Mouse (Mus musculus) ES-Bruce4 (cell line): ENCODE data around the gene Cer1. TPM values are rescaled to one million over a fixed set of nuclear protein-coding genes. Genes with fewer than 3 reads are reported as not detected.

Experiments
- H3K27ac ChIP-seq: 2 replicates; pipeline ENCODE4 v1.5.1; 2012; ENCODE audit warnings: low read length, inconsistent platforms; ENCODE audit not compliant: insufficient read depth
- H3K27me3 ChIP-seq: 2 replicates; pipeline ENCODE4 v1.6.1; 2012; ENCODE audit warnings: mild to moderate bottlenecking, low read length, inconsistent platforms; ENCODE audit not compliant: control insufficient read depth, poor library complexity, insufficient read depth, severe bottlenecking
- H3K36me3 ChIP-seq: 2 replicates; pipeline ENCODE4 v1.6.1; 2012; ENCODE audit warnings: inconsistent platforms, mild to moderate bottlenecking, low read length, moderate library complexity; ENCODE audit not compliant: control insufficient read depth, poor library complexity, insufficient read depth, severe bottlenecking
- H3K4me1 ChIP-seq: one replicate; pipeline ENCODE4 v1.8.1; 2011; ENCODE audit warnings: low read length; ENCODE audit not compliant: control insufficient read depth, insufficient read depth
- H3K4me3 ChIP-seq: 2 replicates; pipeline ENCODE4 v1.5.1; 2011; ENCODE audit warnings: low read depth, mild to moderate bottlenecking, low read length
- H3K9ac ChIP-seq: 2 replicates; pipeline ENCODE4 v1.6.1; 2012; ENCODE audit warnings: low read depth, mild to moderate bottlenecking, inconsistent platforms; ENCODE audit not compliant: poor library complexity, severe bottlenecking
- H3K9me3 ChIP-seq: replicated peaks from 2 replicates; pipeline ENCODE4 v1.6.1; 2012; ENCODE audit warnings: mild to moderate bottlenecking, low read length, inconsistent platforms; ENCODE audit not compliant: control insufficient read depth, poor library complexity, insufficient read depth, severe bottlenecking
- CTCF ChIP-seq: IDR thresholded peaks from one replicate; pipeline ENCODE4 v1.8.1; 2011; ENCODE audit warnings: low read depth, low read length
- EP300 ChIP-seq: IDR thresholded peaks from 2 replicates; pipeline ENCODE4 v1.6.1; 2011; ENCODE audit warnings: low read depth, low read length; ENCODE audit not compliant: insufficient read depth
- POLR2A ChIP-seq: IDR thresholded peaks from one replicate; pipeline ENCODE4 v1.8.1; 2011; ENCODE audit warnings: low read length; ENCODE audit not compliant: insufficient read depth
- polyA plus RNA-seq: library from polyadenylated mRNA; stranded (reverse); fragments of >200 nt; gene quantifications from 2 replicates; pipeline ENCODE4 v1.2.4, GENCODE M21; 2011; ENCODE audit warnings: low read depth; ENCODE audit not compliant: missing spikeins, insufficient read depth, insufficient read length

Cer1 gene
- polyA plus RNA-seq, 1 experiment, result 5.0 TPM

DNA sequence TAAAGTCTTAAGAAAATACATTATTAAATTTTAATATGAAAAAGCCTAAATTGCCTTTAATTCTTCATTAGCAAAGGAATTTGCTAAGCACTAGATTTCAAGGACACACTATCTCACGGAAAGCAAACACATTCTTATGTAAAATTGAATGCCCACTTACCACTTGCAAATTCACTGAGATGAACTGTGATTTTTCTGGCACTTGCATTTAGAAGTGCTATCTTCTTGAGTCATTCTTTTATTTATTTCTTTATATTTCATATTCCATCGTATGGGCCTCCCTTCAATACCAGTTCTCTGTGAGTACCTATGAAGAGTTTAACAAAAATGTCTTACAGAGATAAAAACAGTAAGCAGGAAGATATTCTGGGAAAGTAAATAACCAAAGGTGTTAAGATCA is 31.1 kb downstream of the Cer1 start:
- Histone ChIP-seq H3K9ac (no peak overlapping the region), H3K36me3 (no peaks in the 10 kb centered on the region), H3K27ac (no peak overlapping the region), H3K4me1 (no peaks in the 10 kb centered on the region), H3K9me3 (no peaks in the 10 kb centered on the region), H3K4me3 (no peak overlapping the region), H3K27me3 (no peaks in the 10 kb centered on the region)
- no peak for TF ChIP-seq POLR2A
- TF ChIP-seq CTCF, result no peak
- TF ChIP-seq EP300, result no peak

- no peaks in the 10 kb centered on the region for H3K4me1 ChIP-seq
- no peak overlapping the region for H3K9ac ChIP-seq
- no peaks in the 10 kb centered on the region for H3K27me3 ChIP-seq
- peaks cover 3% of the 10 kb centered on the region for H3K36me3 ChIP-seq
- H3K4me3 ChIP-seq, result no peak overlapping the region
- TF ChIP-seq POLR2A (no peak), EP300 (no peak), CTCF (no peak)
- H3K9me3 ChIP-seq, result no peaks in the 10 kb centered on the region
- no peak overlapping the region for H3K27ac ChIP-seq
These were observed 36.3 kb downstream of the Cer1 start for GRCm38 (mm10) chr4:82848552-82849234.

DNA sequence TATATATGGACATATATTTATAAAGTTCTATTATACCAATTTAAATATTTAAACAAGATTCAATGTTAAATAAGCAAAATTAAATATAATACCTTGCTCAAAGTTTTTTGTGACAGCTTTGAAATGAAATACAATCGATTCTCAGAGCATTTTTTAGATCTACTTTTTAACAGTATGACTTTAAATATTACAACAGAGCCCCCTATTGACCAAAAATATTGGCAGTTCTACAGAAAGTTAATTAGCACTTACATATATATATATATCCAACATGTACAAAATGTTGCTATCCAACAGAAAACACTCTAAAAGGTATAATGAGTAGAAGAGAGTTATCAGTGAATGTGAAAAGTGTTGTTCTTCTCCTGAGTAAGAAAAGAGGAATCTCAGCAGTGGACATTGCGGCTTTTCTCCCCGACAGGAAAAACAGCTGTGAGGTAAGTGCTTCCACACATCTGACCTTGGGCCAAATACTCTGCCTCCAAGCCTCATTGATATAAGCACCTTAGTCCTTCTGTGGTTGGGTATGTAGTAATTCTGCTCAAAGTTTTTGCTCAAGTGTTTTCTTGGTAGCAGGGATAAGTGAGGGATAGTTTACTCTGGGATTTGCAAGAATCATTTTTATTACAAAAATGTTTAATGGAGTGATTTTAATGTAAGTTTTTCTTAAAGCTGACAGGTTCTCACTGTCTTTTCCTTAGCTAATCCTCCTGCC is 47.3 kb downstream of the Cer1 start:
- Histone ChIP-seq H3K27ac (no peak overlapping the region), H3K9me3 (no peaks in the 10 kb centered on the region), H3K36me3 (peaks cover 3% of the 10 kb centered on the region), H3K27me3 (no peaks in the 10 kb centered on the region), H3K4me3 (no peak overlapping the region), H3K4me1 (no peaks in the 10 kb centered on the region), H3K9ac (no peak overlapping the region)
- TF ChIP-seq POLR2A (no peak), EP300 (no peak), CTCF (no peak)

Other genes starting within 250 kb of the Cer1 start
- 4.3 and 4.6 TPM in 2 replicates for gene Nfib, start 179.4 kb downstream of the Cer1 start, polyA plus RNA-seq
- gene Zdhhc21, start 25.2 kb downstream of the Cer1 start, polyA plus RNA-seq, result 38.2 and 41.6 TPM in 2 replicates
- gene Frem1, start 167.2 kb upstream of the Cer1 start, polyA plus RNA-seq, result 0.64 and 0.73 TPM in 2 replicates